9 mouse cellular contexts compared by ENCODE assay signal in genomic region chr8:70787941-70788667, GRCm38 (mm10). TPM values are rescaled to one million over a fixed set of nuclear protein-coding genes. Genes with fewer than 3 reads are reported as not detected.
DNase-seq lines count a peak whose midpoint lies in the region; ATAC-seq lines count a peak whose summit lies in the region.
"Had no signal": no experiment of that assay in that cellular context is flagged by ENCODE, and none has a peak within 500 bp of the region (broad histone marks: within the 10 kb centered on the region; RNA-seq: fewer than 3 reads in every experiment).

No protein-coding gene starts in this region.

- peak; percentile 67 for ATAC-seq in heart, embryonic 11.5 days (replicated peaks; ENCODE audit: insufficient number of reproducible peaks, low FRiP score, low TSS enrichment)
- ATAC-seq in kidney, embryonic 14.5 days (ENCODE audit: low FRiP score, low TSS enrichment) = 0 out of 2 replicates have a peak, but pooled peaks have one; percentile 2
- ATAC-seq in megakaryocyte-erythroid progenitor cell, adult 5-6 weeks (replicated peaks; ENCODE audit: low FRiP score, low TSS enrichment, poor library complexity, severe bottlenecking) = no peak

- H3K9ac ChIP-seq in heart, embryonic 11.5 days (ENCODE audit: low read depth, low read length) = no peak overlapping the region
- no peak overlapping the region for H3K9ac ChIP-seq in kidney, embryonic 14.5 days (ENCODE audit: low read depth, low read length)

- H3K36me3 ChIP-seq in heart, embryonic 11.5 days (ENCODE audit: control insufficient read depth, insufficient read depth, low read length) = peaks cover 18% of the 10 kb centered on the region
- H3K36me3 ChIP-seq in kidney, embryonic 14.5 days (ENCODE audit: control insufficient read depth, insufficient read depth, low read length) = peaks cover 49% of the 10 kb centered on the region

- intact Hi-C loops in heart, postnatal 14 days (cut with DNase I) = no loop called here

- no peak overlapping the region for H3K27ac ChIP-seq in heart, embryonic 11.5 days (ENCODE audit: low read depth, low read length)
- H3K27ac ChIP-seq in kidney, embryonic 14.5 days (ENCODE audit: low read depth, low read length) = no peak overlapping the region

- no peak for DNase-seq in heart, adult 9 months (ENCODE audit: low spot score in 2 of 2)
- DNase-seq in cerebellum, postnatal 14 days = peak; percentile 90
- DNase-seq in lung, postnatal 36 days = peak; percentile 68
- DNase-seq in heart, postnatal 14 days = no peak
- DNase-seq in frontal cortex, postnatal 36 days (ENCODE audit: low spot score in 2 of 2) = no peak

- peaks cover 27% of the 10 kb centered on the region for H3K4me1 ChIP-seq in heart, embryonic 11.5 days (ENCODE audit: control insufficient read depth, insufficient read depth, low read length)
- peaks cover 29% of the 10 kb centered on the region for H3K4me1 ChIP-seq in kidney, embryonic 14.5 days (ENCODE audit: control insufficient read depth, insufficient read depth, low read length)

- H3K9me3 ChIP-seq in heart, embryonic 11.5 days (replicated peaks; ENCODE audit: control insufficient read depth, low read length) = no peaks in the 10 kb centered on the region
- no peaks in the 10 kb centered on the region for H3K9me3 ChIP-seq in kidney, embryonic 14.5 days (ENCODE audit: control insufficient read depth, low read length)

- H3K4me3 ChIP-seq in heart, embryonic 11.5 days (ENCODE audit: low read depth, low read length) = peak overlapping the region; percentile 13
- H3K4me3 ChIP-seq in kidney, embryonic 14.5 days (ENCODE audit: low read length) = no peak overlapping the region
- H3K4me3 ChIP-seq: erythroblast, embryonic 14.5 days had no signal

- whole genome bisulfite sequencing in heart, embryonic 11.5 days (ENCODE audit: insufficient replicate concordance) = 9% methylated on average over 26 of the region's 30 CpGs
- 27% methylated on average over 30 of the region's 30 CpGs for WGBS in kidney, embryonic 14.5 days

- peak overlapping the region; percentile 49 for H3K4me2 ChIP-seq in heart, embryonic 11.5 days
- H3K4me2 ChIP-seq in kidney, embryonic 14.5 days (replicated peaks; ENCODE audit: low read depth, low read length) = peak overlapping the region; percentile 15; the same call in 1 of the 2 replicates

- H3K27me3 ChIP-seq in heart, embryonic 11.5 days (ENCODE audit: control insufficient read depth, insufficient read depth, low read length) = no peaks in the 10 kb centered on the region
- no peaks in the 10 kb centered on the region for H3K27me3 ChIP-seq in kidney, embryonic 14.5 days (ENCODE audit: control insufficient read depth, insufficient read depth, low read length)

RNA-seq across cellular contexts. Expression of gene Pik3r2, which starts 11.6 kb away (rescaled TPM):
- polyA plus RNA-seq in heart, embryonic 11.5 days (2014; fragmentation: Nextera tagmentation; extraction: Ambion mirVana) = 21.5 and 23.1 TPM in 2 replicates
- polyA plus RNA-seq in kidney, embryonic 14.5 days (2014; fragmentation: Nextera tagmentation; extraction: Ambion mirVana) = 33.3 and 49.1 TPM in 2 replicates
- total RNA-seq in megakaryocyte-erythroid progenitor cell, adult 5-6 weeks (2014; fragmentation: Nextera tagmentation) = 30.7 and 51.4 TPM in 2 replicates
- 29.2 and 33.9 TPM in 2 replicates for total RNA-seq in megakaryocyte-erythroid progenitor cell, adult 5-6 weeks (2017)
- 10 to 100 TPM; 31.4 to 33.1 TPM for total RNA-seq in heart, postnatal 14 days (2021)

RNA-seq across cellular contexts. Expression of gene Mast3, which starts 16.8 kb away (rescaled TPM):
- 7.8 and 8.5 TPM in 2 replicates for polyA plus RNA-seq in heart, embryonic 11.5 days (2014; fragmentation: Nextera tagmentation; extraction: Ambion mirVana)
- polyA plus RNA-seq in kidney, embryonic 14.5 days (2014; fragmentation: Nextera tagmentation; extraction: Ambion mirVana) = 13.4 and 17.2 TPM in 2 replicates
- 44.0 and 54.3 TPM in 2 replicates for total RNA-seq in megakaryocyte-erythroid progenitor cell, adult 5-6 weeks (2014; fragmentation: Nextera tagmentation)
- total RNA-seq in megakaryocyte-erythroid progenitor cell, adult 5-6 weeks (2017) = 6.2 and 7.3 TPM in 2 replicates
- total RNA-seq in heart, postnatal 14 days (2021) = 10 to 100 TPM in 1 of 2 experiments, 1 to 10 TPM in 1; 9.4 to 11.1 TPM

RNA-seq across cellular contexts. Expression of gene Il12rb1, which starts 20.1 kb away (rescaled TPM):
- polyA plus RNA-seq in heart, embryonic 11.5 days (2014; fragmentation: Nextera tagmentation; extraction: Ambion mirVana) = 0.07 TPM in 1 of 2 replicates, not detected in the other
- not detected in 2 replicates for polyA plus RNA-seq in kidney, embryonic 14.5 days (2014; fragmentation: Nextera tagmentation; extraction: Ambion mirVana)
- 0.31 and 0.79 TPM in 2 replicates for total RNA-seq in megakaryocyte-erythroid progenitor cell, adult 5-6 weeks (2014; fragmentation: Nextera tagmentation)
- 1.6 and 2.0 TPM in 2 replicates for total RNA-seq in megakaryocyte-erythroid progenitor cell, adult 5-6 weeks (2017)
- total RNA-seq in heart, postnatal 14 days (2021) = under 1 TPM; 0.12 to 0.59 TPM

RNA-seq across cellular contexts. Expression of gene Mpv17l2, which starts 27.4 kb away (rescaled TPM):
- polyA plus RNA-seq in heart, embryonic 11.5 days (2014; fragmentation: Nextera tagmentation; extraction: Ambion mirVana) = 42.5 and 42.6 TPM in 2 replicates
- 47.9 and 52.7 TPM in 2 replicates for polyA plus RNA-seq in kidney, embryonic 14.5 days (2014; fragmentation: Nextera tagmentation; extraction: Ambion mirVana)
- 58.3 and 111 TPM in 2 replicates for total RNA-seq in megakaryocyte-erythroid progenitor cell, adult 5-6 weeks (2014; fragmentation: Nextera tagmentation)
- 4.3 and 17.6 TPM in 2 replicates for total RNA-seq in megakaryocyte-erythroid progenitor cell, adult 5-6 weeks (2017)
- total RNA-seq in heart, postnatal 14 days (2021) = 10 to 100 TPM; 29.3 to 29.9 TPM

RNA-seq across cellular contexts. Expression of gene Rab3a, which starts 33.6 kb away (rescaled TPM):
- polyA plus RNA-seq in heart, embryonic 11.5 days (2014; fragmentation: Nextera tagmentation; extraction: Ambion mirVana) = 16.2 and 21.3 TPM in 2 replicates
- 14.3 and 16.4 TPM in 2 replicates for polyA plus RNA-seq in kidney, embryonic 14.5 days (2014; fragmentation: Nextera tagmentation; extraction: Ambion mirVana)
- 1.8 and 7.0 TPM in 2 replicates for total RNA-seq in megakaryocyte-erythroid progenitor cell, adult 5-6 weeks (2014; fragmentation: Nextera tagmentation)
- 1.2 and 2.8 TPM in 2 replicates for total RNA-seq in megakaryocyte-erythroid progenitor cell, adult 5-6 weeks (2017)
- 10 to 100 TPM; 51.6 to 51.9 TPM for total RNA-seq in heart, postnatal 14 days (2021)

Comparison
In these comparisons a context has a peak if more than half of its experiments do, and no peak if none do; other contexts are left out.
1. DNase-seq: peak in cerebellum, postnatal 14 days (2 of 2) and lung, postnatal 36 days (single experiment); none in heart, adult 9 months (0 of 2), heart, postnatal 14 days (0 of 2) and frontal cortex, postnatal 36 days (0 of 2).